Mouse (Mus musculus): ENCODE measurements around the gene Rhod.
"Not testable (repeated sequence)": the region's sequence is repeated elsewhere in the genome, so short reads cannot be mapped to it uniquely, and the experiment has no call there.

Gene Rhod

DNA sequence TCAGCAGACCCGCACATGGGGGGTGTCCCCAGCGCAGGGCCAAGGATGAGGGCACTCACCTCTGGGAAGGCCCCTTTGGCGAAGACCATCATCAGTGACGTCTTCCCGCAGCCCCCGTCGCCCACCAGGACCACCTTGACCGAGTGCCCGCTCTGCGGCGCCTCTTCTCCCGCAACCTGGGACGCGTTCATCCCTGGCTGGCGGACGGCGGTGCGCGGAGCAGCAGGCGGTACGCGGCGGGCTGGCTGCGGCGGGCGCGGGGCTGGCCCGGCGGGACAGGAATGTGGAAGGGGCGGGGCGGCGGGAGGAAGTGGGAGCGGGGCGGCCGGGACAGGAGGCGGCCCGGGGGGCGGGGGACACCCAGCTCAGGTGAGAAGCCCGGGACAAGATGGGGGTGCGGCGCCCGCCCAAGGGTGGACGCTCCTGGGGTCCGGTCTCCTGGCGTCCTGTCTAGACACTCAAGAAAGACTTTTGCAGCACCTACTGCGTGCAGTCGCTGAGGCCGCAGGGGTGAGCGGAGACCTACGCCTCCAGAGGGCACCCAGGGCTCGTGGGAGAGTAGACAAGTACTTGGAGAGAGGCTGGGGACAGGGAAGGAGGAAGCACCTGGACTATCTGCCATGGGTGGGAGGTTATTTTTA is at the start of gene Rhod:
Rhod (minus strand) TSS at position 272 of the 641 bp plus-strand sequence.
- peak; percentile 88 for DNase-seq

DNA sequence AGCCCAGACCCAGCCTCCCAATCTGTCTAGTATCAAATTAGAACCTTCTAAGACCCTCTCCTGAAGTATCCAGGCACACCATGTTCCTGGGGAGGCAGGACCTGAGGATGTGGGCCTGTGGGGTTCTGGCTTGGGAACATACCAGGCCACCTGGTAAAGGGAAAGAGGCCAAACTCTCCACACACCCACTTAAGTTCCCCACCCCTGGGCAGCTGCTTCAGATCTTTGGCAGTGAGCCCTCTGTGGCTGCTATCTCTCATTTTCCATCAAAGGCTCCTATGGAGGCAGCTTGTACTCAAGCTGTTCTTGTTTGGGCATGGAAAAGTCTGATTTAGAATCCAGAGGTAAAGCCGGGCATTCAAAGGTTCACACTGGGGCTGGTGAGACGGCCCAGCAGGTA is 48.6 kb upstream of the Rhod start:
- no peak for DNase-seq

DNA sequence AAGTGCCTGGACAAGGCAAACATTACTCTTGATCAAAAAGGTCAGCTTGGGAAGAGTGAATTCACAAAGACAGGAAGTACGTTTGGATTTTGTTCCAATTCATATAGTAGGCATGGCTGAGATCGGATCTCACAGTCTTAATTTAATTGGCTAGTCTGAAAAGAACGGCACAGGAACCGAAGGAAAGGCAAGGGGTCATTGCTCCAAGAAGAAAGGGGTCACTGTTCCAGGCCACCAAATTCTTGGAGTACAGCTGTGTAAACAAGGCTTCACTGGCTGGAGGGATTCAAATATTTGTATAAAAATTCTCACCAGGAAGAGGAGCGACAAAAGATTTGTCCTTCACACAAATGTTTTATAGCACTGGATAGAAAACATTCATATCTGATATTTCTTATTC is 45.8 kb upstream of the Rhod start:
- peak; percentile 51 for DNase-seq

DNA sequence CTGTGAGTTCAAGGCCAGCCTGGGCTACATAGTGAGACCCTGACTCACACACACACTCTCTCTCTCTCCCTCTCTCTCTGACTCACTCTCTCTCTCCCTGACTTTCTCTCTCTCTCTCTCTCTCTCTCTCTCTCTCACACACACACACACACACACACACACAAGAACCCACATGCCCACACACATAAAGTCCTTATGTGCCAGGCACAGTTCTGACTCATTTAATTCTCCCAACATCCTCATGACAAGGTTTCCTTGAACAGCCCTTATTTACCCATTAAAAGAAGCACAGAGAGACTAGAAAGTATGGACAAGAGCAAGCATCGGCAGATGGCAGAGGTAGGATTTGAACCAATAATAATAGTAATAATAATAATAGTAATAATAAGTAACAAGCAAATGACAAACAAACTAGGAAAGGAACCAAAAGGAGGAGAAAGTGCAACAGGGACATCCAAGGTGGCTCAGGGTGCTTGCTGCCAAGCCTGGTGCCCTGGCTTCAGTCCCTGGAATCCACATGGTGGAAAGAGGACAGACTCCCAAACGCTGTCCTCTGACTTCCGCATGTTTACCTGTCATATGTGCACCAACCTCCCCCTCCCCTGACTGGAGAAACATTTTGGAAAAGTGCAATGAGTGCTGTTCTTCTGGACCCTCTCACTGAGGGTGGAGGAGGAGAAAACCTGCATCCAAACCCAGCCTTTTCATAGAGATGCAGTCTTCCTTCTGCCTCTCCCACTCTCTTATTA is 43.1 kb upstream of the Rhod start:
- no peak for DNase-seq

DNA sequence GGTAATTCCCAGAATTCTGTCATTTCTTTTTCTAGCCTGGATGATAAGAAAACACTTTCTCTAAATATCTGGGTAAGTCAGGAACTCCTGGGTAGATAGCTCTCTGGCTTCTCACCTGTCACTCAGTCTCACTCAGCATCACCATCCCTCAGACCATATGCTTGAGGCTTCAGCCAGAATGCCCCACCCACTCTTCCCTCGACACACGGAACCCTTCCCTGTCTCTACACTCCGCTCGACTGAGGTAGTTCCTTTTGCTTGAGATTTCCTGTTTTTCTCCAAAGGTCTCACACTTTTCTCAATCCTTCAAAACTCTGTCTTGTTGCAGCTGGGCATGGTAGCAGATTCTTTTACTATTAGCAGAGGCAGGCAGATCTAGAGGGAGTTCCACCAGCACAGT is 42.1 kb upstream of the Rhod start:
- DNase-seq = no peak

DNA sequence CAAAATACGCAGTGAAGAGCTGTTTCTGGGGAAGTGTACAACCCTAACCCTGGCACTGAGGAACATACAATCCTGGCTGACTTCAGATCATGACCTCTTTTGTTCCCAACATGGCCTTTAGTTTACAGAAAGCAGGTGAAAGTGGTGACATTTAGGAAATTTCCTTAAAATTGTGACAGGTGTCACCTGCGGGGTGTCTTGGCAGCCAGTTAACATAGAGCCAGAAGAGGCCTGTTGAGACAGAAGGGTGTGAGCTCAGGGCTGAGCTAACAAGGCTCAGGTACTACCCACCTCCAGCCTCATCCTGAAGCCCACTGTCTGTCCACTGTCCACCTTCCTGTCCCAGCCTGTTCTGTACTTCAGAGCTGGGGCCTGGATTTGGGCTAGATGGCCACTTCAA is 40.8 kb upstream of the Rhod start:
- no peak for DNase-seq

DNA sequence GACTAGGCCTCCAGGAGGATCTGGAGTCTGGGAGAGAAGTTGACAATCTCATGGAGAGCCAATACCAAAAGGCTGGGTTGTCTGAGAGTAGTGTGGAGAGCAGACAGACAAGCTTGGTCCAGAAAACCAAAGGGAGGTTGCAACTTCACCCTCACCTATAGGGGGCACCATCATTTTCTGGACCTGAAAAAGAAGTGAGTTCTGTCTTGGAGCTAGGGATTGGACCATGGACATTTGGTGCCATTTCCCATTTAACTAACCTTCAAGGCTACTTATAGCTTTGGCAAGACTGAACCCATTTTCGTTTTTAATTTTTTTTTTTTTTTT is 38.9 kb upstream of the Rhod start:
- DNase-seq = no peak

DNA sequence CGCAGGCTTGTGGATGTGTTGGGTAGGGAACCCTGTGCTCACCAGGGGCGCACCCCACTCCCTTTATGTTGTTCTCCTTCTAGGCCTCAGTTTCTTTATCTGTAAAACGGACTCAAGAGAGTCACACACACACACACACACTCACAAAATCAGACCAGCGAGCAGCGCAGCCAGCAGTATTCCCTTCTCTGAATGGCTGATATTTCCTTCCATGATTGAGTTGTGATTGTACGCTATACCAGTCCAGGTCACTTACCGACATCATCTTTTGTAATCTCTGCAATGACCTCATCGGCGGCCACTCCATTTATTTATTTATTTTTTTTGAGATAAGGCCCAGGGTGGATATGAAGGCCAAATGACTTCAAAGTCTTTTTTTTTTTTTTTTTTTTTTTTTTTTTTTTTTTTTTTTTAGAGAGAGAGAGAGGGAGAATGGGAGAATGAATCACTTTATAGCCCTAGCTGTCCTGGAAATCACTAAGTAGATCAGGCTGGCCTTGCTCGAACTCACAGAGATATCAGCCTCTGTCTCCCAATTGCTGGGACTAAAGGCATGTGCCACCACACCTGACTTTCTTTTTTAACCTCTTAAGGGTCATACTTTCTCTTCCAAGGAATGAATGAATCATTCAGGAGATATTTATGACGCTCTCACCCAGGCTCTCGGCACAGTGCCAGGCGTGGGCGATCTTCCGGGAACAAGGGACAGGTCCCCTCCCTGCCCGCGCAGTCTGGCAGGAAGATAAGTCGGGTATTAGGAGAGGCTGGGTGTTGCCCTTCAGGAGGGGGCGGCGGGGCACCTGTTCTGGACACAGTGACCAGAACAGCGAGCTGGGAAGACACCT is 38.3 kb upstream of the Rhod start, which contains the start of gene Syt12:
Syt12 (minus strand) TSS at position 103 of the 845 bp plus-strand sequence.
- DNase-seq = peak; percentile 27

DNA sequence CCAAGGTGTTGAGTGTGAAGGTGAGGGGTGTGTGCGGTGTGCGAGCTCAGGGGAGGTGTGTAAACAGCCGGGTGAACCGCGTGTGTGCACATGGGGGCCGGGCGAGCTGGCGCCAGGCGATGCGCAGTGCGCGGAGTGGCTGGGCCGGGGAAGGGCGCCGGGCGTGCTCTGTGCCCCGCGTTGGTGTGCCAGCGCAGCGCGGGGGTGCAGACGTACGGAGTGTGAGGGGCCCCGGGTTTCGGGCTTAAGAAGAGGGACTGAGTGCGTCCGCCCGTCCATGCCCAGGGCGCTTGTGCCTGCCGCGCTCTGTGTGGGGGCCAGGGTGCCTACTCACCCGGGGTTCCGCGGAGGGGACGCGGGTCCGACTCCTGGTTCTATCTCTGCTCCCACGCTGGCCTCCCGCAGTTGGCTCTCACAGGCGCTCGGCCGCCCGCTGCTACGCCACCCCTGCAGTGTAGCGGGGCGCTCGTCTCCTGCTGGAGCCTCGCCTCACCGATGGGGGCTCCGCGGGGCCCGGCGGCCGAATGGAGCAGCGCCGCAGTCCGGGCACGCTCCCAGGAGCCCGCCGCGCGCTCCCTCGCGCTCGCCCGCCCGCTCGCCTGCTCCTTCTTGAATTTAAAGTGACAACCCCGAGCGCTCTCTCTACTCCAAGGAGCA is 37.5 kb upstream of the Rhod start:
- DNase-seq = peak; percentile 60

DNA sequence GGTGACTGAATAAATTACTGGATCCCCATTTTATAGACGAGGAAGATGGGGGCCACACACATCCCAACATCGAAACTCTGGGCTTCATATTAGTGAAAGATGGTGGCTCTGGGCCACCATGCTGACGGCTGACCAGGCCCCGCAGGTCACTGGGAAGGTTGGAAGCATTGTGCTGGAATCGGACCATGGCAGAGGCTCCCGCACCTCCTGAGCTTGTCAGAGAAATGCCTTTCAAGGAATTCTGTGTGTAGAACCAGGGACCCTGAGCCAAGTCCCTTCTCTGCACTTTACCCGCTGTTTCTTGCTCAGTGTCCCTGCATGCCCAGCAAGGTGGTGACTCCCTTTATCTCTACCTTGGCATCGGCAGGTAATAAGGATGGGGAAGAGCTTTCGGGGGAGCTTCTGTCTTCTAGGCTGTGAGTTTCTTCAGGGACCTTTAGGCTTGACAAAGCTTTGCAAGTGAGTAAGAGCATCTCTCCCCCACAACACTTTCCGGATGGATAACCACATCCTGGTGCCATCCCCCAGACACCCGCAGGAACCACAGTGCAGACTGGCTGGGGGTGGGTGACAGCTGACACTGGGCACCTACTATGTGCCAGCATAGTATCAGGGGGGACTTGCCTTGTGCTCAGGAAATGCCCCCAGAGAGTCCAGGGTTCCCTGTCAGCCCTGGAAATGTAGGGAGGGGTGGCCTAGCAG is 36.1 kb upstream of the Rhod start:
- no peak for DNase-seq

DNA sequence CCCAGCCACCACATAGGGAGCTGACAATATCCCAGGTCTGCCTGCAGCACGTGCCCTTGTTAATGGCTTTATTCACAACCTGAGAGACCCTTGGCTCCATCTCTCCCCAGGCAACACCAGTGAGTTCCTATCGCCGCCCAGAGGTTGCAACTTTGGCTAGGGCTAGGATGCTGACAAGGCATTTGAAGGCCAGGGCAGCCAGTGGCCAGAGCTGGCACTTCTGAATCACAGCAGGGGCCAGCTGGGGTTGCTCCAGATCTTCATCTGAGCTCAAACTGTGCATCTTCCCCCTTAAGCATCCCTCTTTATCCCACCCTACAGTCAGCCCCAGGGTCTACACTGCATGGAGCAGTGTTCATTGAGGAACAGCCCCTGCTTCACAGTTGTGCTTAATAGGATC is 35.5 kb upstream of the Rhod start:
- no peak for DNase-seq

DNA sequence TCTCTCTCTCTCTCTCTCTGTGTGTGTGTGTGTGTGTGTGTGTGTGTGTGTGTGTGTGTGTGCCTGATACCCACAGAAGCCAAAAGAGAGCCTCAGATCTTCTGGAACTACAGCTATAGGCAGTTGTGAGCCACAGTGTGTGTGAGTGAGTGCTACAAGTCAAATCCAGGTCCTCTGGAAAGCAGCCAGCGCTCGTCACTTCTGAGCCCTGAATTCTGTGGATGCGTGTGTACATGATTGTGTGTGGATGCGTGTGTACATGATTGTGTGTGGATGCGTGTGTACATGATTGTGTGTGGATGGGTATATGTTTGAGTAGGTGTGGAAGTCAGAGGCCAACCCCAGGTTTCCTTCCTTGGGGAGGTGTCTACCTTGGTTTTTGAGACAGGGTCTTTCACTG is 34.3 kb upstream of the Rhod start:
- no peak for DNase-seq

DNA sequence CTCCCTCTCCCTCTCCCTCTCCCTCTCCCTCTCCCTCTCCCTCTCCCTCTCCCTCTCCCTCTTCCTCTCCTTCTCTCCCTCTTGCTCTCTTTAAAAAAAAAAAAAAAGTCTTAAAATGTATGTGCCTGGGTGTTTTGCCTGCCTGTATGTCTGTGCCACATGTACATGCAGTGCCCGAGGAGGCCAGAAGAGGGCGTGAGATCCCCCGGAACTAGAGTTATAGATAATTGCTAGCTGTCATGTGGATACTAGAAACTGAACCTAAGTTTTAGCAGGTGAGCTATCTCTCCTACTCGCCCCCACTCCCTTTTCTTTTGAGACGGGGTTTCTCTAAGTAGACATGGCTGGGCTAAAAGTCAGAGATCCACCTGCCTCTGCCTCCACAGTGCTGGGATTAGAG is 29.1 kb upstream of the Rhod start:
- no peak for DNase-seq

DNA sequence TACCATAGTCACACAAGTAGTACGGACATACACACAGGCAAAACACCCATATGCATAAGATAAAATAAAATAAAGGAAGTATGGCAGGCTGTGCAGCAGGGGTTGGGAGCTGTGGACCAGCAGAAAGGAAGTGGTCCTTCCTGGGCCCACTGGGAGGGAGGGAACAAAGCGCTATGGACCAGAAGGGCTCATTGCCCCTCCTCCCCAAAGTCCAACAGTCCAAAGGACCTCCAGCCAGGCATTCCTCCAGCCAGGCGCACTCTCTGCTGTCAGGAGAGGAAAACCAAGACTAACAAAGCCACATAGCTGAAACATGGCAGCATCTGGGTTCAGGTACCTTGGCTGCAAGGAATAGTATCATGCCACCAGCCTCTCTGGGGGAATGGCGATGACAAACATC is 25.4 kb upstream of the Rhod start:
- peak; percentile 29 for DNase-seq

DNA sequence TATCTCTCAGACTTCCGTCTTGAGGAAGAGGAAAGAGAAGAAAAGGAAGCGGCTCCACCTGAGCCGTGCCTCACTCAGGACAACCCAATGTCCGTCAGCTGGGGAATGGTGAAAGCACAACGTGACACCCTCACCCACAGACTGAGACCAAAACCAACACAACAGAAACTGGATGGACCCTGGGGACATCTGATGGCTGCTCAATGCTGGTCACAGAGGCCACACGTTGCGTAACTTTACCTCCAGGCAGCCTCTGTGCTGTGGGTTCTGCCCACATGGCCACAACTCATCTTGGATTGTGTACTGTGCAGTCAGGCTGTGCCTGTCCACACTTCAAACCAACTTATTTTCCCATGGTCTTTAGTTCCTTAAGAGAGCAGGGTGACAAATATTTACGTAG is 22.7 kb upstream of the Rhod start:
- no peak for DNase-seq

DNA sequence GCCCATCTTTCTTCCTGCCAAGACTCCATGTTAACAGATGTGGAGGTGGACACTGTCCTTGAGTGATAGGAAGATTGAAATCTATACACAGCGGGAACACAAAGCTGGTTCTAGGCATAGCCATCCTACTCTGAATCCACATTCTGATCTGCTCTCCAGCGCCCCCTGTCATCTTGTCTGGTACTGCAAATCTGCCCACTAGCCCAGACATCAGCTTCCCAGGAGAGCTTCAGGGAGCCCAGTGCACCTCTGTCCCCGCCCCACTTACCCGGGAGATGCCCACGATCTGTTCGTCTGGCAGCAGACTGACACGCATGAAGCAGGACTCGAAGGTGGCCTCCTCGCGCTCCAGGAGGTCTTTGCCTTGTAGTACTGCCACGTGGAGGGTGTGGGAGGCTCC is 17.0 kb upstream of the Rhod start:
- DNase-seq = peak; percentile 59

DNA sequence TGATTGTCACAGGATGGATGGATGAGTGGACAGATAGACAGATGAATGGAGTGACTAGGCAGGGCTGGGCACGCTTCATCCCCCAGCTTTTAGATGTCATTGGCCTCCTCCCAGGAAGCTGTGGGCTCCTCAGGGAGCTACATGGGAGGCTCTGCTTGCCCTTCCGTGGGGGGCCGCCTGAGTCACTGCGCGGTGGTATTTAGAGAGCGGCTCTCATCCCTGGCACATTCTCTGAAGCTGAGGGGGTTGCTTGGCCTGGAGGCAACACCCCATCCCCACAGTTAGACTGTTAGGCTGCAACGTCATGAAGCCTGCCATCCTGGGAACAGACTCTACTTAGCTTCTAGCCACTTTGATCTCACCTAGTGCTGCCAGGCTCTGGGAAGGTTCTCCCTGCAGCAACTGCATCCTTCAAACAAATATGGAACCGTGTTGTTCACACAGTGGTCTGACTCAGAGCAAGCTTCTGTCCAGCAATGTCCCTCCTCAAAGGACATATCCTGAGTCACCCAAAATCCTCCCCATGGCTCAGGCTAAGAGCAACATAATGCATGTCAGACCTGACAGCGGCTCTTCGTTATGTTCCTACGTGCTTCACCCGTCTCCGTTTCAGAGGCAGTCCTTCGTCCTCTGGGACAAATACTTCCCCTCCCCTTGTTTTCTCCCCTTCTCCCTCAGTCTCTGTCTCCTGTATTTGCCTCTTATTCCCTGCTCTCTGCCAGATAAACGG is 16.0 kb upstream of the Rhod start:
- no peak for DNase-seq

DNA sequence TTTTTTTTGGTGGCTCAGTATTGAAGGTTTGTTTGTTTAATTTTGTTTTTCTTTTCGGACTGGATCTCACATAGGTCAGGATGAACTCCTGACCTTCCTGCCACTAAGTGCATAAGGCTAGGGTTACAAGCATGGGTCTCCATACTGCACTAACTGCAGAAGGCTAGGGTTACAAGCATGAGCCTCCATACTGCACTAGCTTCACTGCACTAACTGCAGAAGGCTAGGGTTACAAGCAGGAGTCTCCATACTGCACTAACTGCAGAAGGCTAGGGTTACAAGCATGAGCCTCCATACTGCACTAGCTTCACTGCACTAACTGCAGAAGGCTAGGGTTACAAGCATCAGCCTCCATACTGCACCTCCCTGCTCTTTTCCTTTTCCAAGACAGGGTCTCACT is 14.8 kb upstream of the Rhod start:
- not testable (repeated sequence) for DNase-seq

DNA sequence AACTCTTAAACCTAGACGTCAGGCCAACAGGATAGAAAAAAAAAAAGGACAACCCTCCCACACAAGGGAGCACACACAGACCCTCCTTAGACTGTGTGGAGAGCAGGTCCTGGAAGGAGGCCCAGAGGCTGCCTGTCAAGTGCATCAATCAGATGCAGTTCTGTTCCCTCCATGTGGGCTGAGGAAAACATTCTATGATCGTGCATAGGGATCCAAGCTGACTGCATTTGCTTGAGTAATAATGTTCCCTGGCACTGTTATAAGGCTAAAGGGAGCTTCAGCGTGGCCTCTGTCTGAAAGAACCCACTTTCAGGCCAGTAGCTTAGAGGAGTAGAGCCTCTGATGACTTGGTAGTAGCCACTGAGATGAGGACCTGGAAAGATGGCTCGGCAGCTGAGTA is 13.3 kb upstream of the Rhod start:
- DNase-seq = no peak

DNA sequence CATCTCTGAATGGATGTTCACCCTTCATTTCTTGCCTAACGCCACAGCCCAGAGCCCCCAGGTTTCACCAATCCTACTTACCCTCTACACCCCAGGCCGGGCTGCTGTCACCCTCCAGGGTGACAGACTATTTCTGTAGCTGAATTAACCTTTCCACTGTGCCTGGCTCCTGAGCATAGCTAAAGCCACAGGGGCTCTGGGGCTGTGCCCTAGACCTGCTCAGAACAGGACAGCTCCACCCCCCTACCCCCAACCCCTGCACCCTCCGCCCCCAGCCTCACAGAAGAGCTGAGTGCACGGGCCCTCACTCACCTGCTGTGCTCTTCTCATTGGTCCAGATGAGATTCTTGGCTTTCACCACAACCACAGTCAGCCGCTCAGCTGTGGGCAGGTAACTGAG is 12.7 kb upstream of the Rhod start:
- no peak for DNase-seq

DNA sequence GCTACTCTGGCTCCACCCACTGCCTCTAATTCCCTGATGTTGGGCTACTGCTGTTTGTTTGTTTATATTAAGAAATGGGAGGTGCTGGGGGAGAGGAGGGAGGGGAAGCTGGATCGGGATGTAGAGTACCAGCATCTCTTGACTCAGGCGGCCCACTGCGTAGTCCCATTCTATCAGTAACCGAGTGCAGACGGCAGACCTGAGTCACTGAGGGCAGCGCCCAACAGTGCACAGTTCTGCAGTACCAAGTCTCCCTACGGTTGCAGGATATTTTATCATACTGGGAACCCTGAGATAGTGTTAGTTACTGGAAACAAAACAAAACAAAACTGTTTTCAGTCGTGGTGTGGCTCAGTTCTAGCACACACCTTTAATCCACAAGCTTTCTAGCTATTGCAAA is 11.9 kb upstream of the Rhod start:
- DNase-seq = no peak

DNA sequence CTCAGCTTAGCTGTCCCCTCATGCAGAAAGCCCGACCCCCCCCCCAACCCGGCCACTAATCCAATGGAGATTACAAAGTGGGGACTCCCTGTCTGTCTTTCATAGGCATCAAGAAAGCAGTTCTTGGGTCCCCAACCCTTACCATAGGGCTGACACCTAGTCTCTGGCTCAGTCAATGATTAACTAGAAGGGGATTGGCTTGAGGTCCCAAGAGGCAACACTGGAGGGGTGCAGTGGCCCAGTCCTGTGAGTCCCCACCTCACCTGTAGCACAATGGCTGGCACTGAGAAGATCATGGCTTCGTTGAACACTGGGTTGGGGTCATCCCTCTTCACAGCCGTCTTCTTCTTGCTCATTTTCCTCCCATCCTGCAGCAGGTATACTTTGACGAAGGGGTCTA is 11.4 kb upstream of the Rhod start:
- no peak for DNase-seq

Measured in kidney, postnatal 14 days (tissue).